Mouse (Mus musculus): ENCODE measurements at regions not wholly inside any gene's neighbourhood (a gene's known extent, or its start where the extent isn't known, plus 50 kb on each side); places are given as distances from the start of the nearest gene placed in this dataset.

GRCm38 (mm10) chr10:67658005-67658545 is 109.3 kb upstream of the Ado start:
- Histone ChIP-seq H3K4me2 (ENCODE audit: low read depth) (no peak overlapping the region), H3K27ac (no peak overlapping the region), H3K27me3 (ENCODE audit: control insufficient read depth, insufficient read depth, low read length) (no peaks in the 10 kb centered on the region), H3K9me3 (ENCODE audit: control insufficient read depth, low read length) (no peaks in the 10 kb centered on the region), H3K36me3 (replicated peaks; ENCODE audit: control insufficient read depth, insufficient read depth, low read depth) (no peaks in the 10 kb centered on the region), H3K4me1 (replicated peaks; ENCODE audit: control insufficient read depth in 2 of 2, insufficient read depth in 2 of 2, low read length in 1 of 2) (no peaks in the 10 kb centered on the region), H3K4me3 (ENCODE audit: insufficient read depth in 1 of 2, low read depth in 2 of 2, low read length in 2 of 2) (no peak overlapping the region), H3K9ac (replicated peaks) (no peak overlapping the region)
- TF ChIP-seq CTCF (IDR thresholded peaks at IDR 0.05; ENCODE audit: low read depth): no peak
- no peak for TF ChIP-seq EP300 (IDR thresholded peaks at IDR 0.05; ENCODE audit: low read depth)
- no peak for DNase-seq (ENCODE audit: low read depth in 3 of 3, low spot score in 3 of 3)
- no peak for ATAC-seq (ENCODE audit: insufficient read depth)
- WGBS (ENCODE audit: insufficient replicate concordance): 52% methylated on average over 4 of the region's 4 CpGs

GRCm38 (mm10) chr10:67657305-67657704 is 108.5 kb upstream of the Ado start:
- no peak overlapping the region for H3K27ac ChIP-seq
- ATAC-seq (ENCODE audit: insufficient read depth) (no peak), DNase-seq (ENCODE audit: low read depth in 3 of 3, low spot score in 3 of 3) (no peak)
- H3K36me3 ChIP-seq (replicated peaks; ENCODE audit: control insufficient read depth, insufficient read depth, low read depth): no peaks in the 10 kb centered on the region
- no peak overlapping the region for H3K9ac ChIP-seq (replicated peaks)
- no peak overlapping the region for H3K4me2 ChIP-seq (ENCODE audit: low read depth)
- no peak overlapping the region for H3K4me3 ChIP-seq (ENCODE audit: insufficient read depth in 1 of 2, low read depth in 2 of 2, low read length in 2 of 2)
- TF ChIP-seq CTCF (IDR thresholded peaks at IDR 0.05; ENCODE audit: low read depth): no peak
- TF ChIP-seq EP300 (IDR thresholded peaks at IDR 0.05; ENCODE audit: low read depth): no peak
- 29% methylated on average over 2 of the region's 2 CpGs for WGBS (ENCODE audit: insufficient replicate concordance)
- no peaks in the 10 kb centered on the region for H3K4me1 ChIP-seq (replicated peaks; ENCODE audit: control insufficient read depth in 2 of 2, insufficient read depth in 2 of 2, low read length in 1 of 2)
- H3K9me3 ChIP-seq (ENCODE audit: control insufficient read depth, low read length): no peaks in the 10 kb centered on the region
- H3K27me3 ChIP-seq (ENCODE audit: control insufficient read depth, insufficient read depth, low read length): no peaks in the 10 kb centered on the region

- Histone ChIP-seq H3K9me3 (ENCODE audit: control insufficient read depth, low read length) (no peaks in the 10 kb centered on the region), H3K4me3 (ENCODE audit: insufficient read depth in 1 of 2, low read depth in 2 of 2, low read length in 2 of 2) (no peak overlapping the region), H3K36me3 (replicated peaks; ENCODE audit: control insufficient read depth, insufficient read depth, low read depth) (no peaks in the 10 kb centered on the region), H3K4me1 (replicated peaks; ENCODE audit: control insufficient read depth in 2 of 2, insufficient read depth in 2 of 2, low read length in 1 of 2) (no peaks in the 10 kb centered on the region), H3K27me3 (ENCODE audit: control insufficient read depth, insufficient read depth, low read length) (no peaks in the 10 kb centered on the region), H3K9ac (replicated peaks) (no peak overlapping the region), H3K27ac (no peak overlapping the region), H3K4me2 (ENCODE audit: low read depth) (no peak overlapping the region)
- TF ChIP-seq CTCF (IDR thresholded peaks at IDR 0.05; ENCODE audit: low read depth): no peak
- no peak for TF ChIP-seq EP300 (IDR thresholded peaks at IDR 0.05; ENCODE audit: low read depth)
- no peak for DNase-seq (ENCODE audit: low read depth in 3 of 3, low spot score in 3 of 3)
- no peak for ATAC-seq (ENCODE audit: insufficient read depth)
- WGBS (ENCODE audit: insufficient replicate concordance): 65% methylated on average over 10 of the region's 10 CpGs
Observed at GRCm38 (mm10) chr10:67654518-67654917, 105.8 kb upstream of the Ado start.

GRCm38 (mm10) chr10:67652300-67652699 is 103.5 kb upstream of the Ado start:
- Histone ChIP-seq H3K36me3 (replicated peaks; ENCODE audit: control insufficient read depth, insufficient read depth, low read depth) (no peaks in the 10 kb centered on the region), H3K4me3 (ENCODE audit: insufficient read depth in 1 of 2, low read depth in 2 of 2, low read length in 2 of 2) (no peak overlapping the region), H3K4me1 (replicated peaks; ENCODE audit: control insufficient read depth in 2 of 2, insufficient read depth in 2 of 2, low read length in 1 of 2) (peaks cover 0 to 6% of the 10 kb centered on the region in 2 experiments; a peak in 1 of 4 replicates), H3K27ac (no peak overlapping the region), H3K9ac (replicated peaks) (no peak overlapping the region), H3K4me2 (ENCODE audit: low read depth) (no peak overlapping the region), H3K27me3 (ENCODE audit: control insufficient read depth, insufficient read depth, low read length) (no peaks in the 10 kb centered on the region), H3K9me3 (ENCODE audit: control insufficient read depth, low read length) (no peaks in the 10 kb centered on the region)
- TF ChIP-seq EP300 (IDR thresholded peaks at IDR 0.05; ENCODE audit: low read depth): no peak
- no peak for TF ChIP-seq CTCF (IDR thresholded peaks at IDR 0.05; ENCODE audit: low read depth)
- ATAC-seq (ENCODE audit: insufficient read depth) (no peak), DNase-seq (ENCODE audit: low read depth in 3 of 3, low spot score in 3 of 3) (no peak)
- 62% methylated on average over 3 of the region's 3 CpGs for WGBS (ENCODE audit: insufficient replicate concordance)

GRCm38 (mm10) chr10:67651386-67651785 is 102.6 kb upstream of the Ado start:
- DNase-seq (ENCODE audit: low read depth in 3 of 3, low spot score in 3 of 3) (no peak), ATAC-seq (ENCODE audit: insufficient read depth) (no peak)
- Histone ChIP-seq H3K9me3 (ENCODE audit: control insufficient read depth, low read length) (no peaks in the 10 kb centered on the region), H3K4me3 (ENCODE audit: insufficient read depth in 1 of 2, low read depth in 2 of 2, low read length in 2 of 2) (no peak overlapping the region), H3K4me2 (ENCODE audit: low read depth) (no peak overlapping the region), H3K9ac (replicated peaks) (no peak overlapping the region), H3K4me1 (replicated peaks; ENCODE audit: control insufficient read depth in 2 of 2, insufficient read depth in 2 of 2, low read length in 1 of 2) (peaks cover 0 to 10% of the 10 kb centered on the region in 2 experiments; a peak in 2 of 4 replicates), H3K36me3 (replicated peaks; ENCODE audit: control insufficient read depth, insufficient read depth, low read depth) (no peaks in the 10 kb centered on the region), H3K27ac (no peak overlapping the region), H3K27me3 (ENCODE audit: control insufficient read depth, insufficient read depth, low read length) (no peaks in the 10 kb centered on the region)
- TF ChIP-seq EP300 (IDR thresholded peaks at IDR 0.05; ENCODE audit: low read depth) (no peak), CTCF (IDR thresholded peaks at IDR 0.05; ENCODE audit: low read depth) (no peak)
- WGBS (ENCODE audit: insufficient replicate concordance): 51% methylated on average over 2 of the region's 2 CpGs

Data from liver, embryonic 14.5 days (tissue).